Mouse (Mus musculus): Measurements from ENCODE around the gene Sft2d2. TPM values are rescaled to one million over a fixed set of nuclear protein-coding genes. Genes with fewer than 3 reads are reported as not detected.

Gene Sft2d2
- polyA plus RNA-seq, 1 experiment from 2014 or later = 27.8 TPM

DNA sequence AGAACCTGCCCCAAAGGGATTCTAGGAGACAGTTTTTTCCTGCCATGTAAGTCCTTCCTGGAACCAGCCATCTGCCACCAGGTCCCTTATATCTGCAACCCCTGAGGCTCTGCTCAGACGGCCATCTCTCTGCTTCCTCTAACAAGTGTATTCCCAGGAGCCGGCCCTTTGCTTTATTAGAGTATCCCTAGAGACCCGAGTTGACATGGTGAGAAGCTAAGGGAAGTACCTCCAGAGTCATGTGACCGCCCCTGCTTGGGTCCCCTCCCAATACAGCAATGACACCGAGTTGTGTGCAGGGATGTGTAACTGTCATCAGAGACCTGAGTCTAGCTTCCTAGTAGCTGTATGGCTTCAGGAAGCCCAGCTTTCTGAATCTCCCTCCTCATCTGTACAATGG lies 61.0 kb downstream of the Sft2d2 start:
- Histone ChIP-seq H3K27me3 (ENCODE audit: control insufficient read depth, insufficient read depth, low read length) (no peaks in the 10 kb centered on the region), H3K36me3 (ENCODE audit: control insufficient read depth, insufficient read depth, low read length) (no peaks in the 10 kb centered on the region), H3K4me3 (ENCODE audit: control insufficient read depth in 1 of 2, insufficient read depth in 1 of 2, low read depth in 1 of 2, low read length in 2 of 2) (no peak overlapping the region), H3K9ac (ENCODE audit: low read length) (no peak overlapping the region), H3K4me1 (ENCODE audit: control insufficient read depth in 2 of 2, insufficient read depth in 2 of 2, low read length in 2 of 2) (no peaks in the 10 kb centered on the region), H3K4me2 (ENCODE audit: low read length) (no peak overlapping the region), H3K9me3 (ENCODE audit: control insufficient read depth, low read length) (no peaks in the 10 kb centered on the region), H3K27ac (replicated peaks in 1 of 2; ENCODE audit: control insufficient read depth in 1 of 2, insufficient read depth in 1 of 2, low read depth in 2 of 2, low read length in 2 of 2) (no peak overlapping the region)
- ATAC-seq (ENCODE audit: insufficient number of reproducible peaks, insufficient read depth, low FRiP score, low read depth) = no peak
- WGBS = 56% methylated on average over 5 of the region's 5 CpGs

DNA sequence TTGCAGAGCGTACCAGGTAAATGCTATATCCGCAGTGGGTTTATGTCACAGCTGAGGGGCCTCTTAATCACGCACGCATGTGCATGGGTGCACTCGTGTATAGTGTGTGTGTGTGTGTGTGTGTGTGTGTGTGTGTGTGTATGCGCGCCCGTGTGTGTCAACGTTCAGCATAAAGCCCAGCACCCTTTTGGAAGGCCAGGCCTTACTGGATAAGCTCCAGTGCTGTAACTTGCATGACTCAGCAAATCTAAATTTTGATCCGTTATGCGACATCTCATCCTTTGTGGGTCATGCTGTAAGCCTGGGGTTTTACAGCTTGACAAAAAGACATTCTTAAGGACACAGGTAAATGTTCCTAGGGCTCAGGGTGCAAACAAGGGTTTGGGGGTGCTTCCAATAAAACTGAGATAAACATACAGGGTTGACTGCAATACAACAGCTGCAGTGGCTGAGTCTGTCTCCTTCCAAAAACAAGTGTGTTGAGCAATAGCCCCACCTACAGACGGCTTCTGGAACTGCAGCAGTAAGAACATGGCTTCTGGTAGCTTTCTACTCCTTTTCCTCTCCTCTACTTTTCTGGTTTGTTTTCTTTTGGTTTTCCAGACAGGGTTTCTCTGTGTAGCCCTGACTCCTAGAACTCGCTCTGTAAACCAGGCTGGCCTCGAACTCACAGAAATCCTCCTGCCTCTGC lies 61.9 kb downstream of the Sft2d2 start:
- Histone ChIP-seq H3K36me3 (ENCODE audit: control insufficient read depth, insufficient read depth, low read length) (no peaks in the 10 kb centered on the region), H3K9ac (ENCODE audit: low read length) (no peak overlapping the region), H3K9me3 (ENCODE audit: control insufficient read depth, low read length) (no peaks in the 10 kb centered on the region), H3K4me2 (ENCODE audit: low read length) (no peak overlapping the region), H3K4me1 (ENCODE audit: control insufficient read depth in 2 of 2, insufficient read depth in 2 of 2, low read length in 2 of 2) (no peaks in the 10 kb centered on the region), H3K27me3 (ENCODE audit: control insufficient read depth, insufficient read depth, low read length) (no peaks in the 10 kb centered on the region), H3K4me3 (ENCODE audit: control insufficient read depth in 1 of 2, insufficient read depth in 1 of 2, low read depth in 1 of 2, low read length in 2 of 2) (no peak overlapping the region), H3K27ac (replicated peaks in 1 of 2; ENCODE audit: control insufficient read depth in 1 of 2, insufficient read depth in 1 of 2, low read depth in 2 of 2, low read length in 2 of 2) (no peak overlapping the region)
- WGBS = 71% methylated on average over 14 of the region's 14 CpGs
- no peak for ATAC-seq (ENCODE audit: insufficient number of reproducible peaks, insufficient read depth, low FRiP score, low read depth)

DNA sequence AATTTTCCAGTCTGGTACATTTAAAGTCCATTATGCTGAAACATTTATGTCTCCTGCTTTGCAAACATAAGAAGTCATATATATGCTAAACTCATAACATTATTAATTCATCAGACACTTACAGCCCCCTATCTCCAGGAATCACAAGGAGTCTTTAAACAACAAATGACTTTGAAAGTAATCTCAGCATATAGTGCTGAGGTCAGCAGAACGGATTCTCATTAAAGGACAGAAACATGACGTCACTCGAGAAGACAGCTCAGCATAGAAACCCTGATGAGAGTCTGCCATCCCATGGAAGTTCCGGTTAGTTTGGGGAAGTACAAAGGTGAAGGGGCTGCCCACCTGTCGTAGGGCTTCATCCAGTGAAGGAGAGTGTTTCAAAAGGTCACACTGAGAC lies 64.7 kb downstream of the Sft2d2 start:
- no peak for ATAC-seq (ENCODE audit: insufficient number of reproducible peaks, insufficient read depth, low FRiP score, low read depth)
- WGBS = 70% methylated on average over 5 of the region's 5 CpGs
- H3K4me3 ChIP-seq (ENCODE audit: control insufficient read depth in 1 of 2, insufficient read depth in 1 of 2, low read depth in 1 of 2, low read length in 2 of 2) = no peak overlapping the region
- no peaks in the 10 kb centered on the region for H3K9me3 ChIP-seq (ENCODE audit: control insufficient read depth, low read length)
- no peak overlapping the region for H3K9ac ChIP-seq (ENCODE audit: low read length)
- H3K36me3 ChIP-seq (ENCODE audit: control insufficient read depth, insufficient read depth, low read length) = no peaks in the 10 kb centered on the region
- no peak overlapping the region for H3K27ac ChIP-seq (replicated peaks in 1 of 2; ENCODE audit: control insufficient read depth in 1 of 2, insufficient read depth in 1 of 2, low read depth in 2 of 2, low read length in 2 of 2)
- no peaks in the 10 kb centered on the region for H3K4me1 ChIP-seq (ENCODE audit: control insufficient read depth in 2 of 2, insufficient read depth in 2 of 2, low read length in 2 of 2)
- H3K4me2 ChIP-seq (ENCODE audit: low read length) = no peak overlapping the region
- no peaks in the 10 kb centered on the region for H3K27me3 ChIP-seq (ENCODE audit: control insufficient read depth, insufficient read depth, low read length)

Other genes starting within 250 kb of the Sft2d2 start
- not detected in 2 replicates for gene Tbx19, start 33.7 kb downstream of the Sft2d2 start, polyA plus RNA-seq (2014; fragmentation: Nextera tagmentation; extraction: Ambion mirVana)
- 85.2 and 89.7 TPM in 2 replicates for gene Tiprl, start 42.6 kb upstream of the Sft2d2 start, polyA plus RNA-seq (2014; fragmentation: Nextera tagmentation; extraction: Ambion mirVana)
- 0.57 and 1.0 TPM in 2 replicates for gene Gpr161, start 101.4 kb upstream of the Sft2d2 start, polyA plus RNA-seq (2014; fragmentation: Nextera tagmentation; extraction: Ambion mirVana)

Data from heart, embryonic 14.5 days (tissue).